Mouse (Mus musculus): Measurements from ENCODE around the gene Adcy5.

The Adcy5 gene

GRCm38 (mm10) chr16:35205681-35206080 lies 51.0 kb downstream of the Adcy5 start:
- DNase-seq (ENCODE audit: low spot score in 2 of 2), result no peak

- DNase-seq (ENCODE audit: low spot score in 2 of 2), result no peak
Measured at GRCm38 (mm10) chr16:35206426-35206825, 51.7 kb downstream of the Adcy5 start.

GRCm38 (mm10) chr16:35208796-35209195 lies 54.1 kb downstream of the Adcy5 start:
- no peak for DNase-seq (ENCODE audit: low spot score in 2 of 2)

DNA sequence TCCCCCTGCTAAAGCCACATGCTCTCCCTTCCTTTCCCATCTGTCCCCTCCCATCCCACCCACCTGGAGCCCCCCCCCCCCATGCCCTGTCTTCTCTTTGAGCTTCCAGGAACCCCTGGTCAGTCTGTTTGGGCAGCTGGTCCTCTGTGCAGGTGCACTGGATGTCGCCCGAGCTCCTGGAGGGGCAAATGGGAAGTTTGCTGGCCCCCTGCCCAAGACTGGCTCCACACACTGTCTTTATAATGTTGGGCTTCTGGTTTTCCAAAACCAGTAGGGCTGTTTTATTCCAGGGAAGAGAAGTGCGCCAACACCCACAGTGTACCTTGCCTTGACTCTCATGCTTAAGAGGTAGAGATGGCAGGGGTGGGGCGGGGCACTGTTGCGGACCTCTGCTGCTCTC lies 55.1 kb downstream of the Adcy5 start:
- no peak for DNase-seq (ENCODE audit: low spot score in 2 of 2)

DNA sequence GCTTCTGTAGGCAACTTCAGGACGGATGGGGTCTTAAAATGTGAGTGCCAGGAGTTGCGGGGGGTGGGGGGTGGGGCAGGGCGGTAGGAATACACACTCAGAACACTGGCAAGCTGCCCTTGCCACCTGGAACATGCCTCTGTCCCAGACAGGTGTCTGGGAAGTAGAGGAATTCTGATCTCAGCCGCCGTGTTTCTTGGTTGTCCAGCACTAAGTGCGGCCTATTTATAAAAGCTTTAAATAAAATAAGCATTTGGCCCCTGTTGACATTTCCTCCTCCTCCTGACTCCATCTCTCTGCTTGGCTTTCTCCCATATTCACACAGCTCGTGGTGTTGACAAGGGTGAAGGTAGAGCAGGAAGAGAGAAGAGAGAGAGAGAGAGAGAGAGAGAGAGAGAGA lies 60.4 kb downstream of the Adcy5 start:
- DNase-seq (ENCODE audit: low spot score in 2 of 2), result no peak

DNA sequence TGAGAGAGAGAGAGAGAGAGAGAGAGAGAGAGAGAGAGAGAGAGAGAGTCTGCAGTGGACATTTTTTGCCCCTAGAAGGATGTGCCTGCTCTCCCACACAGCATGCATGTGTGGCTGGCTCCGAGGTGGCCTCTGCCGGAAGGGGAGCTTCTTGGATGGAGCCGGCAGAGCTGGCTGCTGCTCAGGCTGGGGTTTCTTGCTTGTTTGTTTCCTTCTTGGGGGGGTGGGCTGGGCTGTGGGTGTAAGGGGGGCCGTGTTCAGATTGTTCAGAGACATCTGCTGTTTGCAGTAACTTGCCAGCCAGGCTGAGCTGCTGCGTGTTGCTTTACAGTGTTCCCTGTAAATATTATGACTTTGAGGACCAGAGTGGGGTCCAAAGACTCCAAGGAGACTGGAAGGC lies 60.8 kb downstream of the Adcy5 start:
- no peak for DNase-seq (ENCODE audit: low spot score in 2 of 2)

DNA sequence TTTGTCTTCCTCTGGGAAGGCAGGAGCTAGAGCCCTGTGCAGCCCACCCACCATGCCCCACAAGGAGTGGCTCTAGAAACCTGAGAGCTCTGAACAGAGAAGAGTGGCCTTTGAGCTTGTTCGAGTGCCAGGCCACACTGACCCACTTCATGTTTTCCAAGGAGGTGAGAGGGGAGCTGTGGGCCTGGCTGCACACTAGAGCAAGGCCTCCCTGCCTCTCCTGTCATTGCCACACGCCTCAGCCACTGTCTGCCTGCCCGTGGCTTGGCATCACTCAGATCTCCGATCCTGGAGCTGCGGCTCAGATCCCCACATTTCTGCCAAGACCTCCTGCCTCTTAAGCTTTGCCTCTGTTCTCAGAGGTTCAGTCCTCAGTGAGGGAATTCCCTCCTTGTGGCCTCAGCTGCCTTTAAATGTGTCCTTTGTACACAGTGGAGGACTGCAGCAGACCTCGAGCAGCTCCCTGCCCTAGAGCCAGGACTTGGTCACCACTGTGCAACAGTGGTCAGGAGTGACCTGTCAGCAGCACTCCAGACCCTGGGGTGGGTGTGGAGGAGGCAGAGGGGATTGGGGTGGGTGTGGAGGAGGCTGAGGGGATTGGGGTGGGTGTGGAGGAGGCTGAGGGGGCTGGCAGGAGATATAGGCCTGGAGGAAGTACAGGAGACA lies 62.3 kb downstream of the Adcy5 start:
- DNase-seq (ENCODE audit: low spot score in 2 of 2), result no peak

GRCm38 (mm10) chr16:35220412-35220811 lies 65.7 kb downstream of the Adcy5 start:
- no peak for DNase-seq (ENCODE audit: low spot score in 2 of 2)

DNA sequence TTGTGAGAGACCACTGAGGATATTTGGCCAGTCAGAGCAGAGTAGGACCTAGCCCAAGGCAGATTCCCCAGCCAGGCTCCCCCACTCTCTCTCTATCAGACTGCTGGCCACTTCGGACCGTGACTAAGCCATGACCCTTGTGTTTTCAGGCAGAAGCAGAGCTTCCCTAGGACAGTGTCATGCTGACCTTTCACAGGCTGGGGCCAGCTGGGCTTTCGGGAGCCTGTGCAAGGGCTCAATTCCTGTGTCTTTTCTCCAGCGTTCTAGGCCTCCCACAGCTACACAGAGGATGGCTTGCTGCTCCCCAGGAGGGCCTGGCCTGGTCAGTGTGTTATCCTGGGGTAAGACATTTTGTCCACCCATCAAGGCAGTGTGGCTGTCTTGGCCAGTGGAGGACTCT lies 66.9 kb downstream of the Adcy5 start:
- no peak for DNase-seq (ENCODE audit: low spot score in 2 of 2)

DNA sequence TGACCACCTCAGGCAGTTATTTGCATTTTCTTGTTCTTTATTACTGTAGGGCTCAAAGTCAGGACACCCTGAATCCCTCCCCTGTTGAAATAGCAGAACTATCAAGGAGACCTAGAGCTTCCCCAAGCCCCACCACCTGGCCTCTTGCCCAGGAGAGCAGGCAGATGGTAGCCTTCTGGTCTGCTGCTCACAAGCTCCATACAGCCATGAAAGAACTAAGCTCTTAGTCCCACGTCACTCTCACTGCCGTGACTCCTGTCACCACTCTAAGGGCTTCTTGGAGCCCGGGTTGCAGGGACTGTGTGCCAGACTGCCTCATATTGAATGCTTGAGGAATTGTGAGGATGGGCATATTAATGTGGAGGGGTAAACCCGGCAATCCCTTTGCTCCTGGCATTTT lies 69.3 kb downstream of the Adcy5 start:
- DNase-seq (ENCODE audit: low spot score in 2 of 2), result no peak

GRCm38 (mm10) chr16:35224716-35225115 lies 70.0 kb downstream of the Adcy5 start:
- no peak for DNase-seq (ENCODE audit: low spot score in 2 of 2)

DNA sequence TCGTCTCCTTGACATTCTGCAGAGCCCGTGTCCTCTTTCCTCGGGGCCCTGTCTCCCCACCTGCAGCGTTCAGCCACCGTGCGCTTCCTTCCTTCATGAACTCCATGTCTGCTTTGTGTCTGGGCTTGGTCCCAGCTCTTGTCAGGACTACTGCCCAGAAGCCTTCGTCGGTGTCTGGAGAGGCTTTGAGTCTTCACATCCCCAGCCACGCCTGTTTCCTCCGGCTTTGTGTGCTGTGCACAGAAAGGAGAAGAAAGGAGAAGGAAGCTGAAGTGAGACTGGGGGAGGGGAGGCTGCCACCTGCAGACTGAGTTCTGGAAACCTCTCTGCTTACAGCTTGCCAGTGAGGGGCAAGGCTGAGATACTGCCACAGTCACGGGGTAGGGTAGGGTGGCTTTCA lies 74.9 kb downstream of the Adcy5 start:
- DNase-seq (ENCODE audit: low spot score in 2 of 2), result no peak

- no peak for DNase-seq (ENCODE audit: low spot score in 2 of 2)
Measured at GRCm38 (mm10) chr16:35232153-35232750, 77.6 kb downstream of the Adcy5 start.

DNA sequence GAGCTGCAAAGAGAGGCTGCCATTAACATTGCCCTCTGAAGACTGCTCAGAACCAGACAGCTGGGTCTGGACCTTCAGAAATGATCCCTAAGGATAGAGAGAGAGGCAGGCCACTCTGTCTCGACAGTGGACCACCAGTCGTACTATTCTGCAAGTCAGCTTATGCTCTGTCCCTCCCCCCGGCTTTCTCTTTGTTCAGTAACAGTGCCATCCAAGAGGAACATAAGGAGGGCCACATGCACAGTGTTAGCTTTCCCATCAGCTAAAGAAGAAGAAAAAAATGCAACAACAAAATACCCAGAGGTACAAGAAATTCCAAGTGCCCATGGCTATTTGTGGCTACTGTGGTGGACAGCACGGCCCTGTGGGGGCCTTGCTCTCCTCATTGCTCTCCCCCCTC lies 78.7 kb downstream of the Adcy5 start:
- DNase-seq (ENCODE audit: low spot score in 2 of 2), result no peak

- no peak for DNase-seq (ENCODE audit: low spot score in 2 of 2)
Measured at GRCm38 (mm10) chr16:35237091-35237490, 82.4 kb downstream of the Adcy5 start.

DNA sequence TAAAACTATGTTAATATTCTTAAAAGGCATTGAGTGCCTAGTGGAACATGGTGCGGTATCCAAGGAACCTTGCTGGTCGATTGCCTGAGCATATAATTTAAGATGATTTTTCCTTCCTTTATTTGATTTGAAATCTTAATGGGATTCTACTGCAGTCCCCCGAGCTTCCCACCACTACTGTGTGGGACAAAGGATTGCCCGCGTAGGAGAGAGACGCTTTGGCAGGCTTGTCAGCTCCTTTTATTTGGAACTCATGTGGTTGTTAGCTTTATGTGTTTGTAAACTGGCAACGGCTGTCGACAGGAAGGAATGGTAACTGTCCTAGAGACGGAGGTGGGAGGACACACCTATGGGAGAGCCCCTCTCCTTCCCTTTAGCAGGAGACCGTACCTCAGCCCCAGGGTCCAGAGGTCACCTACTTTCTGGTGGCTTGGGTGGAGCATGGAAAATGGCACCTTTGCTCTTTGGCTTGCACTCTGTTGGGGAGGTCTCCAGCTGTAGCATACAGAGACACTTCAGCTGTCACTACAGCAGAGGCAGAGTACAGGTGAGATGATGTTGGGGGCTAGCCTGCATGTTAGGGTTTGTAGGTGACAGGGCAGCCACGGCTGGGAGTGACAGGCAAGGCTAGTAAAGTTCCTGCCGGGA lies 84.8 kb downstream of the Adcy5 start:
- no peak for DNase-seq (ENCODE audit: low spot score in 2 of 2)

DNA sequence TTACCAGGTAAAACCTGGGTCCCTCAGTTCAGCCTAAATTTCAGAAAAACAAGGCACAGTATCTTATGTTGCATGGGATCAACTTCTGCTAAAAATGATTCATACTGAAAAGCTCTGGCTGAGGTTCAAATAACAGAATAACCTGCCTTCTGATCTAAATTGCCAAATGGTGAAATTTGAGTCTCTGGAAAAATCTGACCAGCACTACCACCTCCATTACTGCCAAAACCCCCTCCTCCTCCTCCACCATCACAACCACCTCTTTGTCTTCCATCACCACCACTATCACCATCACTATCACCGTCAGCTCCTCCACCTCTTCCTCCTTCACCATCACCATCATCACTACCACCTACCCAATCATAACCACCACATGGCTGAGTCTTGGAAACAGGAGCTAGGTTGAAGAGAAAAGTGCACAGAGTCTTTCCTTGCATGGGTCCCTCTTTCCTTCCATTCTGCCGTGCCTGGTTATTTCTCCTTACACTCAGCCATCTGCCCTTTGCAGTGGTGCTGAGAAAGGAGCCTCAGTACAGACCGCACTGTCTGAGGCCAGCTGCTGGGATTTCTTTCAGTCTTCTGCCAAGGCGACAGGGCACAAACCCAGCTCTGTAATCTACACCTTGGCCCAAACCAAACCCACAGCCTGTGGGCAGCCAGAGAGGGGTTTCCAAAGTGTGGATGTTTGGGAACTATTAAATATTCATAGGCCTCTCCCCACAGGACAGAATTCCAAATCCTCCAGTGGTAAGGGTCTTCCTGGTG lies 85.5 kb downstream of the Adcy5 start:
- no peak for DNase-seq (ENCODE audit: low spot score in 2 of 2)

DNA sequence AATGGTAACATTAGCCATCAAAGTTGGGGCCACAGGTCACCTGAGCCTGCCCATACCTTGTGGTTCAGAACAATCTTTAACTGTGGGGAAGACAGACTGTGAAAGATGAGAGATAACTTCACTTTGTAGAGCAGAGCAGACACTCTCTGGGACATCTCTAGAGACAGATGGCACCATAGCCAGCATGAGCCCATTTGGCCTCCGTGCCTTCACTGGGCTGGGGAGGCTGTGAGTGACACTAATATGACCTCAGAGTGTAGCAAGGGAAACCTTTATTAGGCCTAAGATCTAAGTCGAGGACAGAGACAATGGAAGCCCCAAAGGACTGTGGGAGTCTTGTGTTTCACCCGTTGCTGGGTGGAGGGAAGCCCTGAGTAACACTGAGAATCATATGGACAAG lies 92.7 kb downstream of the Adcy5 start:
- no peak for DNase-seq (ENCODE audit: low spot score in 2 of 2)

DNA sequence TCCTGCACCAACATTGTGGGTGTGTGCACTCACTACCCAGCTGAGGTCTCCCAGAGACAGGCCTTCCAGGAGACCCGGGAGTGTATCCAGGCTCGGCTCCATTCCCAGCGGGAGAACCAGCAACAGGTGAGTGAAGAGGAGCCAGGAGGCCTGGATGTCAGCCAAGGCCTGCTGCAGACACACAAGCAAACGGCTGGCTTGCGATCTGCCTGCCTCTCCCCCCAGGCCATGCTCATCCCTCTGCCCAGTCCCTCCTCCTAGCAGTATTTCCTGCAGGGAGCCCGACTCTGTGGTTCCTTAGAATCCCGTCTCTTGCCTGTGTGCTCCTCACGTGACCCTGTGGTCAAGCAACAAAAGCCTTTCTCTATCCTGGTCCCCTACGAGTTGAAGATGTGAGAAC lies 94.1 kb downstream of the Adcy5 start:
- DNase-seq (ENCODE audit: low spot score in 2 of 2), result no peak

DNA sequence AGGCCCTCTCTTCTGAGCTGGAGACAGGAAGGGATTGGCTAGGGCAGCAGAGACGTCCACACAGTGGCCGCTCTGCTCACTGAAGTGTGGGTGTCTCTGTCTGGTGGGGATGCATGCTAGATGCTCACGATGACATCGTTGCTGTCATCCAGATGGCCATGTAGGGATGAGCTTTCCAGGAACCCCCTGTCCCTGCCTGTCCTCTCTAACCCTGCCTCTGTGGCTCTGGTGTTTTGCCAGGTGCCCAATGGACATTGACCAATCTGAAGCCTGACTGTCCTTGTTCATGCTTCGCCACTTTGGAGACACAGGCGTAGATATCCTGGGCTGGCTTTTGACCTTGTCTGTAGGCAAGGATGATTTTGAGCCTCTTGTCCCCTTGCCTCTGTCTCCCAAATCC lies 95.1 kb downstream of the Adcy5 start:
- DNase-seq (ENCODE audit: low spot score in 2 of 2), result no peak

GRCm38 (mm10) chr16:35251690-35252089 lies 97.0 kb downstream of the Adcy5 start:
- DNase-seq (ENCODE audit: low spot score in 2 of 2), result no peak

DNA sequence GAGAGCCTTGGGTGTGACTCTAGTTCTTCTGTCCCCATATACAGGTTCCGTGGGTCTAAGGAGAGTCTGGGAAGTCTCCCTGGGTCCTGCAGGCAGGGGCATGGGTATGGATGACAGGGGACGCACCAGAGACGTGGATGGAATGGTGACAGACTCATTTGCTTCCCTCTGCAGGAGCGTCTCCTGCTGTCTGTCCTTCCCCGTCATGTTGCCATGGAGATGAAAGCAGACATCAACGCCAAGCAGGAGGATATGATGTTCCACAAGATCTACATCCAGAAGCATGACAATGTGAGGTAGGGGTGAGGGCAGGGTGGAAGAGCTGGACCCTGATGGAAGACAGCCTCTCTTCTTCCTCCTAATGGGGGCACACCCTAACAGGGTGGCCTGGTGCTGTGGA lies 98.3 kb downstream of the Adcy5 start:
- no peak for DNase-seq (ENCODE audit: low spot score in 2 of 2)

DNA sequence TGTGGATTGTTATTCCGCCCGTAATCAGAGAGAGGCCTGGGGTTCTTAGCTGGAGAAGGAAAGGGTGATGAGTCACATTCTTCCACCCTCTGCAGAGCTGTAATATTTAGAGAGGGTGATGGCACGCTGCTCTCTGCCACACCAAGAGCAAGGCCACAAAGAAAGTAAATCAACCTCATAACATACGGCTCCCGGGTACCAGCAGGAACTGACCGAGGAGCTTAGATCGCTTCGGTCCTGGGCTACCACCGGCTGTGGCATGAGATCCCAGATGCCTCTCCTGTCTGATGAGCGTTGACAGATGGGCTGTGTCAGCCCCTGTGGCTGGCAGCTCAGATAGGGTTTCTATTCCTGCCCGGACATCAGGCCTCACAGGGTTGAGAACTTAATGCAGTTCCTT lies 101.3 kb downstream of the Adcy5 start:
- no peak for DNase-seq (ENCODE audit: low spot score in 2 of 2)
